Mouse (Mus musculus): Measurements from ENCODE around the gene Sema7a. TPM values are rescaled to one million over a fixed set of nuclear protein-coding genes. Genes with fewer than 3 reads are reported as not detected.

The Sema7a gene
- total RNA-seq, 4 experiments from 2014 or later: 5.9 to 11.0 (median 7.8) TPM

- no peak for DNase-seq (ENCODE audit: low spot score in 2 of 2)
Observed at GRCm38 (mm10) chr9:57975200-57975821, 35.4 kb downstream of the Sema7a start.

GRCm38 (mm10) chr9:57978025-57978424 is 38.1 kb downstream of the Sema7a start:
- DNase-seq (ENCODE audit: low spot score in 2 of 2): no peak

- no peak for DNase-seq (ENCODE audit: low spot score in 2 of 2)
Observed at GRCm38 (mm10) chr9:57978858-57979257, 38.9 kb downstream of the Sema7a start.

GRCm38 (mm10) chr9:57980570-57980969 is 40.7 kb downstream of the Sema7a start:
- DNase-seq (ENCODE audit: low spot score in 2 of 2): no peak

GRCm38 (mm10) chr9:57985304-57985703 is 45.4 kb downstream of the Sema7a start:
- no peak for DNase-seq (ENCODE audit: low spot score in 2 of 2)

- DNase-seq (ENCODE audit: low spot score in 2 of 2): no peak
Observed at GRCm38 (mm10) chr9:57986293-57986692, 46.4 kb downstream of the Sema7a start.

GRCm38 (mm10) chr9:57988098-57988497 is 48.2 kb downstream of the Sema7a start:
- DNase-seq (ENCODE audit: low spot score in 2 of 2): no peak

GRCm38 (mm10) chr9:57989309-57989708 is 49.4 kb downstream of the Sema7a start:
- DNase-seq (ENCODE audit: low spot score in 2 of 2): no peak

GRCm38 (mm10) chr9:57990438-57991110 is 50.7 kb downstream of the Sema7a start:
- no peak for DNase-seq (ENCODE audit: low spot score in 2 of 2)

GRCm38 (mm10) chr9:57992060-57992459 is 52.1 kb downstream of the Sema7a start:
- DNase-seq (ENCODE audit: low spot score in 2 of 2): no peak

- no peak for DNase-seq (ENCODE audit: low spot score in 2 of 2)
Observed at GRCm38 (mm10) chr9:57992781-57993591, 53.1 kb downstream of the Sema7a start.

- no peak for DNase-seq (ENCODE audit: low spot score in 2 of 2)
Observed at GRCm38 (mm10) chr9:57995282-57995681, 55.4 kb downstream of the Sema7a start.

GRCm38 (mm10) chr9:57997511-57998031 is 57.7 kb downstream of the Sema7a start:
- DNase-seq (ENCODE audit: low spot score in 2 of 2): no peak

- DNase-seq (ENCODE audit: low spot score in 2 of 2): peak in 1 of 2 experiments; percentile 23
Observed at GRCm38 (mm10) chr9:57998032-57998659, 58.2 kb downstream of the Sema7a start.

- no peak for DNase-seq (ENCODE audit: low spot score in 2 of 2)
Observed at GRCm38 (mm10) chr9:57998685-57999084, 58.8 kb downstream of the Sema7a start.

- no peak for DNase-seq (ENCODE audit: low spot score in 2 of 2)
Observed at GRCm38 (mm10) chr9:57999676-58000075, 59.8 kb downstream of the Sema7a start.

- no peak for DNase-seq (ENCODE audit: low spot score in 2 of 2)
Observed at GRCm38 (mm10) chr9:58003272-58003671, 63.4 kb downstream of the Sema7a start.

- no peak for DNase-seq (ENCODE audit: low spot score in 2 of 2)
Observed at GRCm38 (mm10) chr9:58005753-58006461, 66.0 kb downstream of the Sema7a start, which contains the start of gene Cyp11a1. Cyp11a1 (plus strand) TSS chr9:58006411.

- DNase-seq (ENCODE audit: low spot score in 2 of 2): no peak
Observed at GRCm38 (mm10) chr9:58008336-58009014, 68.6 kb downstream of the Sema7a start.

- DNase-seq (ENCODE audit: low spot score in 2 of 2): peak; percentile 57 to 61
Observed at GRCm38 (mm10) chr9:58009015-58009362, 69.1 kb downstream of the Sema7a start.

Data from gastrocnemius, adult 8-10 months (tissue).